Mouse (Mus musculus): ENCODE measurements around the gene Mum1. TPM values are rescaled to one million over a fixed set of nuclear protein-coding genes. Genes with fewer than 3 reads are reported as not detected.

Gene Mum1
- polyA plus RNA-seq, 1 experiment from 2014 or later = 35.0 TPM

DNA sequence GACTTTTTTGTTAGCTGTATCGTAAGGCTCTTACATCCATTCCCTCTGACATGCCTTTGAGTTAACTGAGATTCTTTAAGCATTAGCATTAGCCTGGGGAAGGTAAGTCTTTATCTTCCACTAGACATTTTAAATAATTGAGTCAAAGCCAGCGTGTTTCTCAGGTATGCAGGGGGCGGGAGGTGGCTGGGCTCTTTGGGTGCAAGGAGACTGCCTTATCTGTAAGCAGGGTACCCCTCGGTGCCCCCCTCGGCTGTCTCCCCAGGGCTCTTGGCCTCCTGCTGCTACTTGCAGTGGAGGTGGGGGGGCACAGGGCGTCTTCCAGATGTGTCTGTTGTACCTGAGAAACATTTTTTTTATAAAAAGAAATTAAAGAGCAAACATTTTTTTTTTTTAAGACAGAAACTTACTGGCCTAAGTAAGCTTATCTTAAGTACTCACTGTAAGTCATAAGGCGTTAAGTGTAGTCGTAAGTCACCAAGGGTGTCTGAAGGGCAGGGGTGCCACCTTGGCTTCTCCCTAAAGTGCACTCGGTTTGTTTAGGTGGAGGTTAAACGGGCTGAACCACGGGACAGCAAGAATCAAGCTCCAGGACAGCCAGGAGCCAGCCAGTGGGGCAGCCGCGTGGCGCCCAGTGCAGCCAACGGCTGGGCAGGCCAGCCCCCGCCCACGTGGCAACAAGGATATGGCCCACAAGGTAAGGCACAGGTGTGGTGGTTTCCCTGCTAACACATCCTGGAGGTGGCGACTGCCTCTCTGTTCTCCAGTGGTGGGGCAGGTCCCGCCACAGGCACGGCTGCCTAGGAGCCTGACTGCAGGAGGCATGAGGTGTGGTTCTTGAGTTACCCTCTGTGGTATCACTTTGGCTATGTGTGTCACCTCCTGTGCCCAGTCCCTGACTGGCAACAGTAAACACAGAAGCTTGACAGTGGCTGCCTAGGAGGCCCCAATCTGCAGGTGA lies 56.5 kb downstream of the Mum1 start:
- H3K9ac ChIP-seq (replicated peaks; ENCODE audit: low read depth, low read length) = no peak overlapping the region
- peaks cover 86% of the 10 kb centered on the region for H3K36me3 ChIP-seq (ENCODE audit: control insufficient read depth, insufficient read depth, low read length)
- no peaks in the 10 kb centered on the region for H3K4me1 ChIP-seq (ENCODE audit: control insufficient read depth, insufficient read depth, low read length)
- H3K4me3 ChIP-seq (ENCODE audit: low read depth, low read length) = no peak overlapping the region
- ATAC-seq (ENCODE audit: low read depth) = no peak
- WGBS = 89% methylated on average over 20 of the region's 20 CpGs
- no peak overlapping the region for H3K27ac ChIP-seq (ENCODE audit: low read depth, low read length)
- H3K9me3 ChIP-seq (ENCODE audit: control insufficient read depth, low read length) = no peaks in the 10 kb centered on the region
- no peak overlapping the region for H3K4me2 ChIP-seq (ENCODE audit: low read depth, low read length)
- H3K27me3 ChIP-seq (ENCODE audit: control insufficient read depth, insufficient read depth, low read length) = no peaks in the 10 kb centered on the region

DNA sequence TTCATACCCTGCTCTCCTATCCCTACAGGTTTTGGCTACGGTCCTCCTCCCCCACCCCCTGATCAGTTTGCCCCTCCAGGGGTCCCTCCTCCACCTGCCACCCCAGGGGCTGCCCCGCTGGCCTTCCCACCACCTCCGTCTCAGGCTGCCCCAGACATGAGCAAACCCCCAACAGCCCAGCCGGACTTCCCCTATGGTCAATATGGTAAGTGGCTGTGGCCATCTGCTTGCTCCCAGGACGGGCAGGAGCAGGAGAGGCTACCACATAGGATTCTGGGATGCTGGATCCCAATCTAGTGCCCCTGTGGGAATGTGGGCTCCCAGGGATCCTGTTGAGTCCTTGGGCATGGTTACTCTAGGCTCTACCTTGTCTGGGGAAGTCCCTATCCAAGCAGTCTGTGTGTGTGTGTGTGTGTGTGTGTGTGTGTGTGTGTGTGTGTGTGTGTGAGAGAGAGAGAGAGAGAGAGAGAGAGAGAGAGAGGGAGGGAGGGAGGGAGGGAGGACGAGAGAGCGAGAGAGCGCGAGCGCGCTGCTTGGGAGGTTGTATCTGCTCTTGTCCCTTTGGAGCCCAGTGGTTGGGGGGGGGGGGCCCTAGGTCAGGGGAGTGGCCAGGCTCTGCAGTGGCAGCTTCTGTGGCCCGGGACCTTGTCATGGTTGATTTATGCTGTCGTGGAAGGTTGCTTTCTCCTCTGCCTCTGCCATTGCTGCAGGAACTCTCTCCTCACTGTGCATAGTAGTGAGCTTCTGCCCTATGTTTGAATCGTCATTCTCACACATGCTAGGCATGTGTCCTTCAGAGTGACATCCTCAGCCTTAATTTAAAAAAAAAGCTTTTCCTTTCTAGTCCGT lies 59.2 kb downstream of the Mum1 start:
- 69% methylated on average over 15 of the region's 15 CpGs for WGBS
- Histone ChIP-seq H3K9ac (replicated peaks; ENCODE audit: low read depth, low read length) (no peak overlapping the region; the same call in 1 of the 2 replicates), H3K9me3 (ENCODE audit: control insufficient read depth, low read length) (no peaks in the 10 kb centered on the region), H3K27ac (ENCODE audit: low read depth, low read length) (no peak overlapping the region), H3K27me3 (ENCODE audit: control insufficient read depth, insufficient read depth, low read length) (no peaks in the 10 kb centered on the region), H3K36me3 (ENCODE audit: control insufficient read depth, insufficient read depth, low read length) (peaks cover 66% of the 10 kb centered on the region), H3K4me3 (ENCODE audit: low read depth, low read length) (no peak overlapping the region), H3K4me2 (ENCODE audit: low read depth, low read length) (no peak overlapping the region), H3K4me1 (ENCODE audit: control insufficient read depth, insufficient read depth, low read length) (no peaks in the 10 kb centered on the region)
- no peak for ATAC-seq (ENCODE audit: low read depth)

DNA sequence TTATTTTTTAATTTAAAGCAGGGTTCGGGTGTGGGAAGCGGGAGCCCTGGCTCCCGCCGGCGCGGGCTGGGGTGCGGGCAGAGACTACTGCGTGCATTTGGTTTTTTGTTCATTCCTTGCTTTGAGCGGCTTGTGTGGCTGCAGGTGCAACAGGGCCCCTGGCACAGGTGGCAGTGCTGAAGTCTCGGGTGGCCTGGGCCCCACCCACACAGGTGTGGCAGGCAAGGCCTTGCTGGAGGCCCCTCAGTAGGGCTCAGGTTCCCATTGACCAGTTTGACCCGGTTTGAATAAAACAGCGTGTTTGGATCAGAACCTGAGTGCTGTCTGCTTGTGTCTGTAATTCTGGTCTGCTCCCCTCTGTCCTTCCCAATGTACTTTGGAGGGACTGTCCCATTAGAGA lies 61.9 kb downstream of the Mum1 start:
- H3K9ac ChIP-seq (replicated peaks; ENCODE audit: low read depth, low read length) = no peak overlapping the region
- WGBS = 95% methylated on average over 12 of the region's 12 CpGs
- H3K27ac ChIP-seq (ENCODE audit: low read depth, low read length) = no peak overlapping the region
- no peaks in the 10 kb centered on the region; the same call in 1 of the 2 replicates for H3K27me3 ChIP-seq (ENCODE audit: control insufficient read depth, insufficient read depth, low read length)
- H3K4me1 ChIP-seq (ENCODE audit: control insufficient read depth, insufficient read depth, low read length) = peaks cover 1% of the 10 kb centered on the region
- no peak overlapping the region for H3K4me3 ChIP-seq (ENCODE audit: low read depth, low read length)
- no peaks in the 10 kb centered on the region for H3K9me3 ChIP-seq (ENCODE audit: control insufficient read depth, low read length)
- H3K36me3 ChIP-seq (ENCODE audit: control insufficient read depth, insufficient read depth, low read length) = peaks cover 43% of the 10 kb centered on the region
- ATAC-seq (ENCODE audit: low read depth) = no peak
- no peak overlapping the region for H3K4me2 ChIP-seq (ENCODE audit: low read depth, low read length)

DNA sequence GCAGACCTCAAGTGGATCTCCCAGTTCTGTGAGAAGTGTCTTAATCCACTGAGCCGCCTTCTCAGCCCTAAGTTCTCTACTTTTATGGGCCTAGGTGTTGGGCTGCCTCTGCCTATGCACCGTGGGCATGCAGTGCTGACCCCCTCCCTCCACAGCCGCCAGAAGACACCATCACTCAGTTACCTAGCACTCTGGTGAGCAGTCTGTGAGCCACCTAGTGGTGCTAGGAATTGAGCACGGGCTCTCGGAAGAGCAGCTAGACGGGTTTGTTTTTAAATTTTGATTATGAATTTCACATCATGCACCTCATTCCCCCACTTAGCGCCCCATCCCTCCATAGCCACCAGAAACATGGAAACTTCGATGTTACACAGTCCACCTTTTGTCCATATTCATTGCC lies 62.4 kb downstream of the Mum1 start:
- no peak for ATAC-seq (ENCODE audit: low read depth)
- peaks cover 37% of the 10 kb centered on the region for H3K36me3 ChIP-seq (ENCODE audit: control insufficient read depth, insufficient read depth, low read length)

DNA sequence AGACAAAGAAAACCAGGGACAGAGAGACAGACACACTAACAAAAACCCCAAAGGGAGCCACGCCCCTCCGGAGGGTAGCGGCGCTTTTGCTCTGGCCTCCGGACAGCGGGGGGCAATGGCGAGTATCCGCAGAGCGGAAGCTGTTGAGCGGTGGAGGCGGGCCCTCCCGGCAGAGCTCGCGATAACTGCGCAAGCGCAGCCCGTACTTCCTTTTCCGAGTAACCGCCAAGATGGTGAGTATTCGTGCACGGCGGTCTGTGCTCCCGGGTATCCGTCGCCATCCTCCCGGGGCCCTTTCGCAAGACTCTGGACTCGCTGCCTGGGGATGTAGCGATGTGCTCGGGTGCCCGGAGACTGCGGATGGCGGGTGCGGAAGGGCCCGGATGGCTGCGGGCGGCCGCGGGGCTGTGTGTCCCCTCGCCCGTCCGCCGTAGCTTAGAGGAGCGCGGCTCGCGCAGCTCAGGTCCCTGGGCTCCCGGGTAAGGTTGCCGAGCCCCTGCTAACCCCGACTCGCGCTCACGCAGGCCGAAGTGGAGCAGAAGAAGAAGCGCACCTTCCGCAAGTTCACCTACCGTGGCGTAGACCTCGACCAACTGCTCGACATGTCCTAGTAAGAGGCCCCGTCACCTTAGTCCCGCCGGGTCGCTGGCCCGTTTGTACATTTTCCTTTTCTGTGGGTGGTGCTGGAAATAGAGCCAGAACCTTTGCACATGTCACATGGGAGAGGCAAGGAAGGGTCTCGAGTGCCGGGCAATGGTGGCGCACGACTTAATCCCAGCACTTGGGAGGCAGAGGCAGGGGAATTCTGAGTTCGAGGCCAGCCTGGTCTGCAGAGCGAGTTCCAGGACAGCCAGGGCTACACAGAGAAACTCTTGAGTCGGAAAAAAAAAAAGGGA lies 66.3 kb downstream of the Mum1 start, which contains the start of gene Rps15:
Gene Rps15 (plus strand): TSS at position 203 of the 896 bp plus-strand sequence.
- Histone ChIP-seq H3K4me1 (ENCODE audit: control insufficient read depth, insufficient read depth, low read length) (peaks cover 26% of the 10 kb centered on the region), H3K27me3 (ENCODE audit: control insufficient read depth, insufficient read depth, low read length) (no peaks in the 10 kb centered on the region; the same call in 1 of the 2 replicates), H3K36me3 (ENCODE audit: control insufficient read depth, insufficient read depth, low read length) (peaks cover 17% of the 10 kb centered on the region), H3K4me2 (ENCODE audit: low read depth, low read length) (peak within 1 kb of the TSS; percentile 96), H3K4me3 (ENCODE audit: low read depth, low read length) (peak within 1 kb of the TSS; percentile 80), H3K9ac (replicated peaks; ENCODE audit: low read depth, low read length) (peak within 1 kb of the TSS; percentile 98), H3K9me3 (ENCODE audit: control insufficient read depth, low read length) (no peaks in the 10 kb centered on the region), H3K27ac (ENCODE audit: low read depth, low read length) (peak within 1 kb of the TSS; percentile 95)
- ATAC-seq (ENCODE audit: low read depth) = peak; percentile 74
- under 1% methylated on average over 71 of the region's 72 CpGs for WGBS

More for the DNA sequence above, 62.4 kb downstream of the Mum1 start:
- H3K9me3 ChIP-seq (ENCODE audit: control insufficient read depth, low read length) = no peaks in the 10 kb centered on the region
- H3K27me3 ChIP-seq (ENCODE audit: control insufficient read depth, insufficient read depth, low read length) = no peaks in the 10 kb centered on the region; the same call in 1 of the 2 replicates
- H3K27ac ChIP-seq (ENCODE audit: low read depth, low read length) = no peak overlapping the region
- no peak overlapping the region for H3K4me2 ChIP-seq (ENCODE audit: low read depth, low read length)
- H3K9ac ChIP-seq (replicated peaks; ENCODE audit: low read depth, low read length) = no peak overlapping the region
- 67% methylated on average over 8 of the region's 8 CpGs for WGBS
- peaks cover 6% of the 10 kb centered on the region for H3K4me1 ChIP-seq (ENCODE audit: control insufficient read depth, insufficient read depth, low read length)
- H3K4me3 ChIP-seq (ENCODE audit: low read depth, low read length) = no peak overlapping the region

DNA sequence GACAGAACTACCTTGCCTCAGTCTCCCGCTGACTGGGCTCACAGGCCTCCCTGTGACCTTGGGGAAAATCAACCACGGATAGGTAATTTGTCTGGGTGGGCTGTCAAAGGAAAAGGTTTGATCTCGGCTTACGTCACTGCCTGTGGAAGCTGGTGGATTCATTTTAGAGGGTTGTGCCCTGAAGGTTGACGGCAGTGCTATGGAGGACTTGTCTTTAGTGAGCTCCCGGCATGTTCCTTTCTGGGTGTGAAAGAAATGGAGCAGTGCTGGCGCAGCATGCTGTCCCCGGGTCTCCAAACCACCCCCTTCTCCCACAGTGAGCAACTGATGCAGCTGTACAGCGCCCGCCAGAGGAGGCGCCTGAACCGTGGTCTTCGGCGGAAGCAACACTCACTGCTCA lies 67.1 kb downstream of the Mum1 start:
- H3K36me3 ChIP-seq (ENCODE audit: control insufficient read depth, insufficient read depth, low read length) = peaks cover 10% of the 10 kb centered on the region
- peak overlapping the region; percentile 98 for H3K9ac ChIP-seq (replicated peaks; ENCODE audit: low read depth, low read length)
- H3K27ac ChIP-seq (ENCODE audit: low read depth, low read length) = no peak overlapping the region
- WGBS = 27% methylated on average over 14 of the region's 14 CpGs
- peak overlapping the region; percentile 96 for H3K4me2 ChIP-seq (ENCODE audit: low read depth, low read length)
- no peaks in the 10 kb centered on the region; the same call in 1 of the 2 replicates for H3K27me3 ChIP-seq (ENCODE audit: control insufficient read depth, insufficient read depth, low read length)
- no peaks in the 10 kb centered on the region for H3K9me3 ChIP-seq (ENCODE audit: control insufficient read depth, low read length)
- no peak for ATAC-seq (ENCODE audit: low read depth)
- H3K4me1 ChIP-seq (ENCODE audit: control insufficient read depth, insufficient read depth, low read length) = peaks cover 34% of the 10 kb centered on the region
- H3K4me3 ChIP-seq (ENCODE audit: low read depth, low read length) = peak overlapping the region; percentile 80

Small RNA genes within 50 kb of the gene (microRNA-seq; reads per million reads assigned to microRNA genes)
- not detected for gene Mir6911

Other genes starting within 250 kb of the Mum1 start
- 19.2 and 21.1 TPM in 2 replicates for gene Tmem259, start 242.1 kb upstream of the Mum1 start, polyA plus RNA-seq (2014; fragmentation: Nextera tagmentation; extraction: Ambion mirVana)
- gene Cnn2, start 237.8 kb upstream of the Mum1 start, polyA plus RNA-seq (2014; fragmentation: Nextera tagmentation; extraction: Ambion mirVana) = 9.9 and 40.0 TPM in 2 replicates
- gene Abca7, start 229.9 kb upstream of the Mum1 start, polyA plus RNA-seq (2014; fragmentation: Nextera tagmentation; extraction: Ambion mirVana) = 4.3 and 6.7 TPM in 2 replicates
- 0.83 and 1.8 TPM in 2 replicates for gene Arhgap45, start 209.8 kb upstream of the Mum1 start, polyA plus RNA-seq (2014; fragmentation: Nextera tagmentation; extraction: Ambion mirVana)
- 138 and 145 TPM in 2 replicates for gene Polr2e, start 186.6 kb upstream of the Mum1 start, polyA plus RNA-seq (2014; fragmentation: Nextera tagmentation; extraction: Ambion mirVana)
- gene Gpx4, start 179.3 kb upstream of the Mum1 start, polyA plus RNA-seq (2014; fragmentation: Nextera tagmentation; extraction: Ambion mirVana) = 512 and 546 TPM in 2 replicates
- 12.9 and 13.3 TPM in 2 replicates for gene Sbno2, start 120.9 kb upstream of the Mum1 start, polyA plus RNA-seq (2014; fragmentation: Nextera tagmentation; extraction: Ambion mirVana)
- gene Stk11, start 110.6 kb upstream of the Mum1 start, polyA plus RNA-seq (2014; fragmentation: Nextera tagmentation; extraction: Ambion mirVana) = 21.3 and 26.0 TPM in 2 replicates
- 472 and 519 TPM in 2 replicates for gene Atp5d, start 87.8 kb upstream of the Mum1 start, polyA plus RNA-seq (2014; fragmentation: Nextera tagmentation; extraction: Ambion mirVana)
- 82.2 and 101 TPM in 2 replicates for gene Cbarp, start 85.6 kb upstream of the Mum1 start, polyA plus RNA-seq (2014; fragmentation: Nextera tagmentation; extraction: Ambion mirVana)
- gene Midn, start 78.2 kb upstream of the Mum1 start, polyA plus RNA-seq (2014; fragmentation: Nextera tagmentation; extraction: Ambion mirVana) = 38.8 and 39.8 TPM in 2 replicates
- 249 and 286 TPM in 2 replicates for gene Cirbp, start 60.4 kb upstream of the Mum1 start, polyA plus RNA-seq (2014; fragmentation: Nextera tagmentation; extraction: Ambion mirVana)
- gene 1600002K03Rik, start 53.5 kb upstream of the Mum1 start, polyA plus RNA-seq (2014; fragmentation: Nextera tagmentation; extraction: Ambion mirVana) = 6.4 and 7.8 TPM in 2 replicates
- gene Efna2, start 47.0 kb upstream of the Mum1 start, polyA plus RNA-seq (2014; fragmentation: Nextera tagmentation; extraction: Ambion mirVana) = 24.0 and 25.9 TPM in 2 replicates
- 309 and 366 TPM in 2 replicates for gene Ndufs7, start 22.7 kb downstream of the Mum1 start, polyA plus RNA-seq (2014; fragmentation: Nextera tagmentation; extraction: Ambion mirVana)
- 18.6 and 25.8 TPM in 2 replicates for gene Gamt, start 34.6 kb downstream of the Mum1 start, polyA plus RNA-seq (2014; fragmentation: Nextera tagmentation; extraction: Ambion mirVana)
- 37.5 and 39.8 TPM in 2 replicates for gene Dazap1, start 35.1 kb downstream of the Mum1 start, polyA plus RNA-seq (2014; fragmentation: Nextera tagmentation; extraction: Ambion mirVana)
- 537 and 599 TPM in 2 replicates for gene Rps15, start 66.0 kb downstream of the Mum1 start, polyA plus RNA-seq (2014; fragmentation: Nextera tagmentation; extraction: Ambion mirVana)
- gene Apc2, start 69.5 kb downstream of the Mum1 start, polyA plus RNA-seq (2014; fragmentation: Nextera tagmentation; extraction: Ambion mirVana) = 169 and 231 TPM in 2 replicates
- 21.3 and 23.8 TPM in 2 replicates for gene 2310011J03Rik, start 94.1 kb downstream of the Mum1 start, polyA plus RNA-seq (2014; fragmentation: Nextera tagmentation; extraction: Ambion mirVana)
- gene Pcsk4, start 103.1 kb downstream of the Mum1 start, polyA plus RNA-seq (2014; fragmentation: Nextera tagmentation; extraction: Ambion mirVana) = 4.9 and 5.1 TPM in 2 replicates
- 3.9 and 5.4 TPM in 2 replicates for gene Reep6, start 103.5 kb downstream of the Mum1 start, polyA plus RNA-seq (2014; fragmentation: Nextera tagmentation; extraction: Ambion mirVana)
- 0.09 and 2.5 TPM in 2 replicates for gene Adamtsl5, start 122.0 kb downstream of the Mum1 start, polyA plus RNA-seq (2014; fragmentation: Nextera tagmentation; extraction: Ambion mirVana)
- gene Plk5, start 130.0 kb downstream of the Mum1 start, polyA plus RNA-seq (2014; fragmentation: Nextera tagmentation; extraction: Ambion mirVana) = 2.4 and 3.4 TPM in 2 replicates
- 11.5 and 12.2 TPM in 2 replicates for gene Mex3d, start 161.2 kb downstream of the Mum1 start, polyA plus RNA-seq (2014; fragmentation: Nextera tagmentation; extraction: Ambion mirVana)
- gene Mbd3, start 173.1 kb downstream of the Mum1 start, polyA plus RNA-seq (2014; fragmentation: Nextera tagmentation; extraction: Ambion mirVana) = 162 and 166 TPM in 2 replicates
- 674 and 791 TPM in 2 replicates for gene Uqcr11, start 180.4 kb downstream of the Mum1 start, polyA plus RNA-seq (2014; fragmentation: Nextera tagmentation; extraction: Ambion mirVana)
- gene Tcf3, start 207.2 kb downstream of the Mum1 start, polyA plus RNA-seq (2014; fragmentation: Nextera tagmentation; extraction: Ambion mirVana) = 30.4 and 42.1 TPM in 2 replicates